Mouse (Mus musculus) testis, postnatal 10 days (tissue): ENCODE data around the gene Gstm5.
A peak's percentile ranks its signal among the peaks of the same experiment; 100 is the strongest.
"Not testable (repeated sequence)": the region's sequence is repeated elsewhere in the genome, so short reads cannot be mapped to it uniquely, and the experiment has no call there.

ENCODE experiments used
- DNase-seq: peaks from one replicate; pipeline ENCODE4 v3.0.0; 2021; ENCODE audit warnings: low spot score

Gene Gstm5

DNA sequence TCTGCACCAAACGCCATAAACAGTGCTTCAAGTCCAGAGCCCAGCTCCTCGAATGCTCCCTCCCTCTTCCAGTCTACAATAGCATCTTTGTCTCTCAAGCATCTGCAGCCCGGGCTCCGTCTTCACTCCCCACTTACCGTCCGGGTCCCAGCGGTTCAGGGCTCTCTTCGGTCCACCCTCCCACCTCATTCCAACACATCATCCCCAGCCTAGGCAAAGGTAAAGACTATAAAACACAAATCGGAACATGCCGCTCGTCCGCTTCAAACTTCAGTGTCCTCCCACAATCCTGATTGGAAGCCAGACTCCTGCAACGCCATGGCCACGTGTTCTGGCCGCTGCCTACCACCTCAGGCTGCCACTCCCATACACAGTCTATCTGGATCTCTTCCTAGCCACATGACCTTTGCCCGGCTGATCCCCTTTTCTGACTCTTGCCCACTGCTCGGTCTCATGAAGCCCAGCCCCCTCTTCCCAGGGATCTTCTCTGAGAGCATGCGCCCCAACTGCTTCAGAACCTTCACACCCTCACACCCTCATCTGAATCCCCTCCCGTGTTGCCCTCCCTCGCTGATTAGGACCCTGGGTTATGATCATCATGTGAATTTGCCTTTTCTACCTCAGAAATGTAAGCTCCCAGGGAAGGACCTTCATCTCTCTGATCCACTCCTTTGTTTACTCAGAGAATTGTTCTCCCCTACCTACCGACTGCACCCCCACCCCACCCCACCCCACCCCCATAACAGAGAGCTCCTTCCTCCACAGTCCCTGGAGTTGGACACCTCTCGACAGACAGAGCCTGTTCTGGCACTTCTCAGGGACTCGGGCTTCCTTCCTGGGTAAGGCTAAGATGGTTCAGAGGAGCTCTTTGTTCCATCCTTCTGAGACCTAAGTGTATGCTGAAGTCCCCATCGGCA, 22.0 kb upstream of the Gstm5 start:
- DNase-seq: no peak

DNA sequence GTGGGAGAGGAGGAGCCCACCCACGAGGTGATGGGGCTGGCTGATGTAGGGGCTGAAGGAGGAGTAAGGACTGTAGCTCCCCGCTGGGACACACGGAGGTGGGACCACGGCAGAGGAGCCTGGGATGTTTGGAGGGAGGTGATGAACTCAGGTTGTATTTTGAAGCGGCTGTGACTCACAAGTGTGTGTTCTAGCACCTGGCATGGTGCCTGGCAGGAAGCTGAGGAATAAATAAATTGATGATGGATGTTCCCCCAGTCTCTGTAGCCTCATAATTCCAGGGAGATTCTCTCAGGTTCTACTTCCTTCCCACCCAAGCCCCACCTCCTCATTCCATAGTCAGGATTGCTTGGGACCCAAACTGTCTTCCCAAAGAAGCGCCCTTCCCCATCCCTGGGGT, 20.4 kb upstream of the Gstm5 start:
- peak; percentile 40 for DNase-seq

DNA sequence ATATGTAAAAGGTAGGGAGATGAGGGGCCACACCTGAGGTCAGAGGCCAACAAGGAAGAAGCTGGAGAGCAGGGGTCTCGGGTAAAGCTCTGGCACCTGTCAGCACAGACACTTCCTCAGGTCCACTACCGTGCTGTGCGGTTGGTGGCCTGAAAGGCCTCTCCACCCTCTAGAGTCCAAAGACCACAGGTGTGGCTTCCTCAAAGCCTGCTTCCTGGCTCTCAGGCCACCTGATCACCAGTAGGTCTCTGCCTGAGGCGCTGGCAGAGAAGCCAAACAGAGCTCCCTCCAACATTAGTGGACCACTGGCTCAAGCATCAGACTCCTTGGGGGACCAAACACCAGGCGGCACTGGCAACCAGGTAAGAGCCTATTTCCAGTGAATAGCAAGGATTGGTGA, 18.6 kb upstream of the Gstm5 start, which contains the start of gene Eps8l3:
Gene Eps8l3, plus strand, starts transcription at position 225 of the 400 bp plus-strand sequence.
- DNase-seq: peak; percentile 36

DNA sequence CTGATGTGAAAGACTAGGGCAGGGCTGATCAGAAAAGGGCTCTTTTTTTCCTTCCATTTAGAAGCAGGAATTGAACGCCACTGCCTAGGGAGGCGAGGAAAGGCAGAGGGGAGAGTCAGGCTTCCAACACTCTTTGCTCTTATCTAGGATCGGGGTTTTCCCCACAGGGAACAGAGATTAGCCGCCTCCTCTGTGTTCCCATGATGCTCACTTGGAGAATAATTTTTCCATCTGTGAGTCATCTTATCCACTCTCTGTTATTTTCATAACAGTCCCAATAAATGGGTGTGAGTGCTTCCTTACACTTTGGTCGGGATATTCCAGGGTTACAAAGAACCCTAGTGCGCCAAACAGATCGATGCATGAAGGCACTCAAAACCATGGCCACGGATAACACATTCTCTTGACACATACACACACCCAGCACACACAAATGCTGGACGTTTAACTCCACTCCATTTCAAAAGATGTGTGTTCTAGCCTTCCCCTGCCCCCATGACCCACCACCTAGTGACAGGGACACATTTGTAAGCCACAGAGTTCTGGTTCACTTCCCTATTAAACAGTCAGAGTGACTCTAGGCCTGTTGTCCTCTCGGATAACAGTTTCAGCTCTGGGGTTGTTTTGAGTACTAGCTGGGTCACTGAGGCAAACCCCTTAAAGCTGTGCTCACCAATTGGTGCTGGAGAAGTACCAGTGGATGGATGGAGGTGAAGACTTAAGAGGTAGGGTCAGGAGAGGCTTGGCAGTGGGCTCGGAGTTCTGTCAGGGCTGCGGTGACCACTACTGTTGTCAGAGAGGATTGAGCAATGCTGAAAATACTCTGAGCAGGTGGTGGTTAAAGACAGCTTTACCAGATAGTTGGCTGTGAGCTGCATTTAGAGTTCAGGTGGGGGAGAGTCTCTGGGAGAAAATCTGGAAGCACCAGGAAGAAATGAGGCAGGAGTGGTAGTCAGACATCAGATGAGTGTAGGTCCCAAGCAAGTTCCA, 17.6 kb upstream of the Gstm5 start:
- no peak for DNase-seq

DNA sequence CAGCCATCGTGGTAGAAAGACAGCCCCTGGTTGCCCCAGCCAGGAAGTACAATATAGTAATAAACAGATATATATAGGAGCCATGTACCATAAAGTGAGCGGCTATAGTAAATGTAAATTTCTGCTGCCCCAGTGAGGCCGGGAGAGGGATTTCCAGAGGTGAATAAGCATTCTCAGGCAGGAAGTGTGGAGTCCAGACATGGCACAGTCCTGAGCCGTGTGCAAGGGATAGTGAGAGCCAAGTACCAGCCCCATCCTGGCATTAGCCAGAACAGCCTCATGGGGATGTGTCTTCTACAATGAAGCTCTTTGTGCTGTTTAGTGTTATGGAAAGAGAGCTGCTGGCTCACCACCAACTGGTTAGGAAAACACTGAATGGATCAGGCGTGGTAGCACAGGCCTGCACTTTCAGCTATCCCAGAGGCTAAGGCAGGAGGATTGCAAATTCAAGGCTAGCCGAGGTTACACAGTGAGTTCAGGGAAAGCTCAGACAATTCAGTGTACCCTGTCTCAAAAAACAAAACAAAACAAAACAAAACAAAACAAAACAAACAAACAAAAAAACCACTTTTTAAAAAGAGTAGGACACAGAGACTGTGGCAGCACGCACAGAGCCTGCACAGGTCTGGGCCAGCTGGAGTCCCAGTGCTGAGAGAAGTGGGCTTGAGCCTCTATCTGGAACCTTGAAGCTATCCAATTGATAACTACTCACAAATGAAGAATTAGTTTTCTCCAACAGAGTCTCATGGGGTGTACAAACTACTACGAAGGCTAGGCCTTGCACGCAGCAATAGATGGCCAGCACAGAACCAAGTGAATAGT, 7.7 kb upstream of the Gstm5 start:
- DNase-seq: peak; percentile 62

DNA sequence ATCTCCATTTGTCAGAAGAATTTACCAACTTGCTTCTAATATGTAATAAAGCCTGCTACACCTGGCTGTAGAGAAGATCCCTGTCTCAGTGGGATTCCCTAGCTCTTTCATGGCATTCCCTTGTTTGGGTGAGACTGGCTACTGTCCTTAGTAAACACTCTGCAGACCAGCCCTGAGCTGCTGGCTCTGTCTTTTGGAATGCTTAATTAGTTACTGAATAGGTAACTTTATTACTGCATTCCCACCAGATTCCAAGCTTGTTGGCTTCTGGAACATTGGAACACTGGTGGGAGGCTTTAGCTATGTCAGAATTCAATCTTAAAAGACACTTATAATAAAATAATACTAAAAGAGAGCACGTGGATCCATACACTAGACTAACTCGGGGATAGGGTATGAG, 6.4 kb upstream of the Gstm5 start:
- not testable (repeated sequence) for DNase-seq

DNA sequence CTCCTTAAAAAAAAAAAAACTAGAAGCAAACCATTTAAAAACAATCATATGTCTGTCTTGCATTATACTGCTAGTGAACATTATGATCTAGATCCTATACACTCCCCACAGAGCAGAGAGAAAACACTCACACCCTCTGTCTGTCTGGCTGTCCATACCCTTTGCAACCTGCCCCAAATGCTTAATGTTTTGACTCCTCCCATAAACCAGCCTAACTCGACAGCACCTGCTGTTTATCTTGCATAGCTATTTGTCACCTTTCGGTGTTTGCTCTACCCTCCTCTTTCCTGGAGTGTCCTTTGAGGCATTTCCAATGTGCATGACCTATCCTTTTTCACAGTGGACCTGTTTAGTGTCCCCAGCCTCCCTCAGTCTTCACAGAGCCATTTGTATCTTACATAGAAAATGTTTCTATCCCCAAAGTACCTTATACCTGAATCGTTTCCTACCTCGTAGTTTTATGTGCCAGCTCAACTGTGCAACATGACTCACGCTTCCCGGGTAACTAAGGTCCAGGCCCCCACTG, 364 bp upstream of the Gstm5 start:
- DNase-seq: no peak

DNA sequence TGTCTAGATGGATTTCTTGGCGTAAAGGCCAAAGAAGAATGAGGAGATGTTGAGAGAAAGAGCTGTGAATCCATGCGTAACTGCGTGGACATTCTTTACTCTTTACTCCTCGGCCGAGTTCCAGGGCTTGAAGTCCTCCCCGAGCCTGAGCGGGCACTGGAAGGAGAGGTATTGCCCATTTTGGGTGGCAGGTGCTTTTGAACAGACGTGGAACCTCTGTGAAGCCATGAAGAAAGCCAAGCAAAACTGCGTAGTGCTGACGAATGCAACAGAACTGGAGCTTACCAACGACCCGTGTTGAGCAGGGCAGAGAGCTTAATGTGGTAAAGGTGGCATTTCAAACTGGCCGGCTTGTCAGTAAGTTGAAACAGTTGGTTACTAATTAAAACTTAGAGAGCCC, 3.1 kb downstream of the Gstm5 start:
- no peak for DNase-seq

DNA sequence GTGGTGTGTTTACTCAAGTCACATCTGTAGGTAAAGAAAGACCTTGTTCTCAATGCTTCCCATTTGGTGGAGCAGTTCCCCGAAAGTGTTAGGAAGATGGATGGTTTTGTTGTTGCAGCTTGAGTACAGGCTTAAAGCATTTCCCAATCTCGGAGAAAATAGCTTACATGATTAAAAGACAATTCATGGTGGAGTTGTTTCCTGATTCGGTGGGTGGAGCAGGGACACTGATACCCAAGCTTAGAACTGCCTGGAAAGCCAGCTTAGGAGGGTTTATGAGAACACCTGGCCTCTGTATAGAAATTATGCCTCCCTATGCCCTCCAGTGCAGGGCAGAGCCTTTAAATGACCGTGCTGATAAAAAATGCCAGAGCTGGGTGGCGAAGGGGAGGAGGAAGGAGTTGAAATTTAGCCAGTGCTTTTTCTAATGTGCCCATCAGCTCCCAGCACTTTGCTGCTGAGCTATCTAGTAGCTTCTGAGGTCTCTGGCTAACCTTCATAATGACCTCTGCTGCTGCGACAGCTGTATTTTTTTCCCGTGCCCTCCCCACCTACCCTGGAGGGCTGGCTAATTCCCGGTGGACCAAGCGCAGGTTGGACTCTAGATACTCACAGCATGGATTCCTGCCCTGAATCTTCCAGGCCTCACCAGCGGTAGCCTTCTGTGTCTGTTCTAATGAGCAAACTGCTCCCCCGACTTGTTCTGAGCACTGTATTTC, 5.5 kb downstream of the Gstm5 start:
- no peak for DNase-seq

DNA sequence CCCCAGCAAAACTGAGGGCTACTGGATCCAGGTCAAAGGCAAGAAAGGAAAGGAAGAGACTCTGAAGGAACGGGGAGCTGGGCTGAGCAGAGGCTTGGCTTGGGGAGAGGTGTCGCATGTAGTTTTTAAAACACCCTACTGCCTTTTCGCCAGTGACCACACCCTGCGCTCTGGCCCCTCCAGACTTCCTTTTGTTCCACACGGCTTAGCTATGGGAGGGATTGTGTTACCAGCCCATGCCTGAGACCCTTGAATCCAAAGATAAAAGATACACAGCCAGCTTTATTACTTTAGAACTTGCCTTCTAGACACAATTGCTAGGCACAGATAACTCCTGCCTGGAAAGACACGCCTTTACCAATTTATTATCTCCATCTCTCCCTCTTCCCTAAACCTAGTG, 10.3 kb downstream of the Gstm5 start:
- DNase-seq: no peak

DNA sequence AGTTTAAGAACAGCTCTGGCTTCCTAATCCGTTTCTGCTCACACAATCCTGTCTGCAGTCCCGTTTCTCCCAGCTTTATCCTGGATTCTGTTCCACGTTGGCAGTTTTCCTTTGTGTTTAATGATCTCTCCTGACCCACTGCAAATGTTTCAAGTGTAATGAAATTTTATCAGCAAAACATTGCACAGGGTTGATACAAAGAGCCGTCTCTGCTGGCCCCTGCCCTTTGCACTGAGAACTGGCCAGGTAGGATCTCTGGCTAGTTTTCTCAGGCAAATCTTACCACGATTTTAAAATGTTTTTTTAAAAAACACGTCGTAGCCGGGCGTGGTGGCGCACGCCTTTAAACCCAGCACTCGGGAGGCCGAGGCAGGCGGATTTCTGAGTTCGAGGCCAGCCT, 21.1 kb downstream of the Gstm5 start:
- DNase-seq: no peak

DNA sequence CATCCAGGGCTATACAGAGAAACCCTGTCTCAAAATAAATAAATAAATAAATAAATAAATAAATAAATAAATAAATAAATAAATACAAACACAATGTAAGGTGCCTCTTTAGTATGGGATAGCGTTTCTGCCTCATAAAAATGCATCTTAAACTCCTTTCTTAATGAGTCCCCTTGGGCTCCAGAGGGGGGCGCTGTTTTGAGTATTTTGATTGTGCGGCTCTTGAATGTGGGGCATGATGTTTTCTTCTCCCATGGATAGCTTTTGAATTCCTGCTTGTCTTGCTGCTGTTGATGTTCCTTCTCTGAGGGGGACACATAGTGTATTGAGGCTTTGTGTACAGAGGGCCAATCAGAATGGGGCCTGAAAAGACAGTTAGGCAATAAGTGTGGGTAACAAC, 21.5 kb downstream of the Gstm5 start:
- peak; percentile 66 for DNase-seq

DNA sequence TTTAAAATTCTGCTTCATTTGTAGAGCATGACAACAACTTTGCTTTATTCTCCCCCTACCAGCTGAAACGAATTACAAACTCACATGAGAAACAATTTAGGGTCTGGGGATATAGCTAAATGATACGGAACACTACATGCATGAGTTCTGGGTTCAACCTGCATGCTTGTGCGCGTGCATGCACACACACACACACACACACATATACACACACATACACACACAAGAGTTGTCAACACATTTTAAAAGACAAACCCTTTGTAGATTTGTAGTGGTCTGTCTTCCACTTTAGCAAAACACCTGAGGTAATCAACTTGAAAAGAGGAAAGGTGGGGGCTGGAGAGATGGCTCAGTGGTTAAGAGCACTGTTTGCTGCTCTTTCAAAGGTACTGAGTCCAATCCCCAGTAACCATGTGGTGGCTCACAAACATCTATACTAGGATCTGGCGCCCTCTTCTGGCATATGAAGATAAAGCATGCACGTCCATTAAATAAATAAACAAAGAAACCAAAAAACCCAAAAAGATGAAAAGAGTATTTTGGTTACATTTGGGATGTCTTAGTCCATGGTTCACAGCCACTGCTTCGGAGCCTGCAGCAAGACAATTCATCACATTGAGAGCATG, 22.3 kb downstream of the Gstm5 start:
- peak; percentile 77 for DNase-seq

DNA sequence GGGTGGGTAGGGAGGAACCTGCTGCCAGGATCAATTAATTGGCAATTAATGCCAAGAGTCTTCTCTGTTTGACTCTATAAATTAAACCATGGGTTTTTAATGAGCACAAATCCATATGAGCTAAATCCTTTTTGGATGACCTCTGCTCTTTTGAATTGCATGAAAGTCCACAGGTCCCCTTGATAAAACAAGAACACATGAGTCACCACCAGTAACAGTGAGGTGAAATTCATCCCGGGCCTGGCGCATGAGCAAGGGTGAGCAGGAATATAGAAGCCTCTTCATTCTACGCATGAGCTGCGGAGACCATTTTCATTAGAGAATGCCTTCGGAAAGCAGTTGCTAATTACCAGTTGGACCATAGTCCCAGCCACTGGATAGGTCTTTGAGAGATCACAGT, 24.7 kb downstream of the Gstm5 start:
- no peak for DNase-seq

DNA sequence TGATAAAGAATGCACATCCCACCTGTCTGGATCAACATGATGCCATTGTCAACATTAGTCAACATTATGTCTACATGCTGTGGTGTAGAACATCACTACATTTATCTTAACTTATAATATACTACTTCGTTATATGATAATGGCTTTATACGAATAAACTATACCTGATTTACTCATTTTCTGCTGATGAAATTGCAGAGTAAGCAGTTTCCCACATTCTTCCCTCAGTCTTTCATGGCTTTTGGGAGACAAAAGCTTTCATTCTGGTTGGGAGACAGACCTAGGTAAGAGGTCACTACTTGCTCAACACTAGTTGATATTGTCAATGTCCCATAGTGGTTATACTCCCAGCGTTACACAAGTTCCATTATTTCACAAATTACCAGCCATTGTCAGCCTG, 29.7 kb downstream of the Gstm5 start:
- DNase-seq: no peak

DNA sequence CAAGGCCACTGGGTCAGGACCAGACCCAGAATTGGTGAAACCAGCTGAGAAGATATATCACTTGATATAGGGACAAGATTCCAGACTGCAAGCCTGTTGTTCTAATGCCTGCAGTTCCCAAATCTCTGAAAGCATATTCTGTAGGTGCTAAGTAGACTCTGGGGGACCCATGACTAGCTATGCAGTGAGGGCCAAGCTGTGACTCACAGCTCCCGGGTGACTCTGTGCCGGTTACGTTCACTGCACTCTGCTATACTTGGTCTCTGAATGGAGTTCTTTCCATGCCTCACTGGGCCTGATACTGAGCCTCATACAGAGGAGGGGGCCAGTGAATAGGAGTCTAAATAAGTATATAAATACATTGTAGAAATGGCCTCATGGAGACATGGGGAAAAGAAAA, 32.2 kb downstream of the Gstm5 start:
- no peak for DNase-seq

DNA sequence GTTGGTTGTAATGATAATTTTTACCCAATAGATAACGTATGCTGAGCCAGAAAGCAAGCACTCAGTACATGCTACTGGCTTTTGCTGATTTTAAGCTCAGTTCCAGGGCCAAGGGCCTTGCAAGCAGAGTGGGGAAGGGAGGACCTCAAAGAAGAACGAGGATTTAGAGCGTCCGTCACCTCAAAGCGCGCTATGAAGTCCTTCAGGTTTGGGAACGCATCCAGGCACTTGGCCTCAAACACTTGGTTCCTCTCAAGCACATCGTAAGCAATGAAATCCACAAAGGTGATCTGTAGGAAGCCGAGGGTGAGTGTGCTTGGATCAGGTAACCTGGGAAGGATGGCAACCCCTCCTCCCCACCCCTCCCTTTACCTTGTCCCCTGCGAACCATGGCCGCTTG, 33.1 kb downstream of the Gstm5 start:
- no peak for DNase-seq

DNA sequence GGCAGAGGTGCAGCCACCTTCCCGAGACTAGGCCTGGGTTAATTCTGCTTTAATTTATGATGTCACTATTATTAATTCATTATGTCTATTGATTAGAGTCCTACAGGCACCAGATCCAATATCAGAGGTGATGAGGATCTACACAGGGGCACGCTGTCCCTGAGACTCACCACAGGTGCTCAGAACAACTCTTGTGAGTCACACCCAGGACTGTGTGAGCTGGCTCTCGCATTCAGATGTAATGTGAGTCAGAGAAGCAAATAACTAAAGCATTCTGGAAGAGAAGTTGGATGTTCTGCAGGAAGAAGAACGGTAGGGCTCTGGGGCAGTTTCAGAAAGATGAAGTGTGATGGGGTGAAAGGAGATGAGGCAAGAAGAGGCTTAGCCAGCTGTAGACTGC, 33.6 kb downstream of the Gstm5 start:
- DNase-seq: no peak

DNA sequence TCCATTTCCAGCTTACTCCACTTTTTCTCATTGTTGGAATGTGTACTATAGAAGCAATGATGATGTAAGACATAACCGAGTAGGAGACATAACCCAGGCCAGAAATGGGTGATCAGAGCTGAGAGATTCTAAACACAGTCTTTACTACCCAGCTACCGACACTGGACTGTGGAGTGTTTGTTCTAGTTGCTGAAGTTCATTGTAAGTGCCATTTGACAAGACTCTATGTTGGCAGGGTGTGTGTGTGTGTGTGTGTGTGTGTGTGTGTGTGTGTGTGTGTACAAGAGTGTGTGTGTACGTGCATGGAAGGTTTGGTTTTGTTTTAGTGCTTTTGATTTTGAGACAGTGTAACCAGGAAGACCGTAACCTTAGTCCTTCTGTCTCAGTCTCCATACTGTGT, 34.1 kb downstream of the Gstm5 start:
- DNase-seq: no peak

DNA sequence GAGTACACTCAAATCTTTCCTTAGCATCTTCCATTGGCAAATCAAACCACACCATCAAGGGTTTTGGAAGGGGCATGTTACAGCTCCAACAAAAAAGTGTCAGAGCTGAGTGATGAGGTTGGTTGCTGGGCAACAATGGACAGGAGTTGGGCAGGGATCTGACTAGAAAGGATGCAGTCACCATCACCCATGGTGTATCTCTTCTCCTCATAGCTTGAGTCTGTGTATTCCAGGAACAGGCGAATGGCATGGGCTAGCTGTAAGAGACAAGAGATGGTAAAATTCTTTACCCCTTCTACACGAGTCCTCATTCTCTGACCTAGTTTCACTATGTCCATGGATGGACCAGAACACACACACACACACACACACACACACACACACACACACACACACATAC, 35.5 kb downstream of the Gstm5 start:
- no peak for DNase-seq

DNA sequence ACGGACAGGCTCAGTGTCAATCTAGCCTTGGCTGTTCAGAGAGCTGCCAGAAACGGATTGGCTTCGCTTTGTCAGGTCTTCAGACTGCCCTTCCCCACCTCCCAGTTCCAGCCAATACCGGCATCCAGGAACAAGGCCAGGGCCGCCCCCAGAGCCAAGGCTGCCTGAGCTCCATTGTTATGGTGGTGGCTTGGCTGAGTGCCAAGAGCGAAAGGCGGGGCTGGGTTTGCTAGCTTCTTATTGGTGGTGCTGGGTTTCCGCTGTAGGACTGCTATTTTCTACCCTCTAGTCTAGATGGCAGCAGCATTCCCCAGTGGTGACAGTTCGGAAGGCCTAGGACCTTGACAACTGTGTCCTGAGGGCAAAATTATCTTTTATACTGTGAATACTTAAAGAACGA, 36.0 kb downstream of the Gstm5 start, which contains the start of gene Gstm7:
Gene Gstm7, minus strand, starts transcription at position 148 of the 400 bp plus-strand sequence.
- peak; percentile 98 for DNase-seq
